Mouse (Mus musculus) A20 (cell line): ENCODE results near the gene Sae1.

Experiments used
- DNase-seq: peaks from one replicate; pipeline ENCODE4 v3.0.0-alpha.2; 2011; ENCODE audit warnings: low read depth, low spot score

Gene Sae1

DNA sequence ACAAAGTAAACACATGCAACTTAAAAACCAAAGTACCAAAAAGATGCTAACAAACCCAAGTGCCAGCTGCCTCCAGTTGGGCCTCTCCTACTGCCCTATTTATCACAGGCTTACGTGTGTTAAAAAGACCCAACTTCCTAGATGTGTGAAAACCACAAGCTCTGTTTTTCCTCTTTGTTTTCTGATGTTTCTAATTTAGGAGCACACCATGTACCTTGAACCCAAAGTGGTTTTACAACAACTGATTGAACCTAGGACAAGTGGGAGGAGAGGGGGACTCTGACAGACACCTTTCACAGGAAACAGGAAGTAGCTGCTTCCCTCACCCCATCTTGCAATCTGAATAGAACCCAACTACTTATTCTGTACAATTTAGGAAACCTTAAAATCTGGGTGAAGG lies 23.3 kb downstream of the Sae1 start:
- DNase-seq = peak; percentile 29

DNA sequence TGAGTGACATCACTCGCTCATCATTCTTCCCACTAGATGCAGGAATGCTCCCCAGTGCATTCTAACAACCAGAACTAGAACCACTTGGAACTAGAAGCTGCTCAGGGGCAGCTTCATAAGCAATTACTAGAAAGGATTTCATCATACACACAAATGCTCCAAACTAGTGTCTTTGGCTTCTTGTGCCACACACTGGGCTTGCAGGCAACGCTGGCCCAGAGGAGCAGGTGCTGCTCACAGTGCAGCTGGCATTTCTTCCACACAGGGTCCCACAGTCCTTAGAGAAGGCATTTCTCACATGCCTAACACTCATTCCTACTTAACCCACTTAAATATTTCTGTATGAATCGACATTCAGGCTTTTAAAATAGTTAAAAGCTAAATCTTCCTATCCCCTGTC lies 30.0 kb downstream of the Sae1 start:
- DNase-seq = no peak

DNA sequence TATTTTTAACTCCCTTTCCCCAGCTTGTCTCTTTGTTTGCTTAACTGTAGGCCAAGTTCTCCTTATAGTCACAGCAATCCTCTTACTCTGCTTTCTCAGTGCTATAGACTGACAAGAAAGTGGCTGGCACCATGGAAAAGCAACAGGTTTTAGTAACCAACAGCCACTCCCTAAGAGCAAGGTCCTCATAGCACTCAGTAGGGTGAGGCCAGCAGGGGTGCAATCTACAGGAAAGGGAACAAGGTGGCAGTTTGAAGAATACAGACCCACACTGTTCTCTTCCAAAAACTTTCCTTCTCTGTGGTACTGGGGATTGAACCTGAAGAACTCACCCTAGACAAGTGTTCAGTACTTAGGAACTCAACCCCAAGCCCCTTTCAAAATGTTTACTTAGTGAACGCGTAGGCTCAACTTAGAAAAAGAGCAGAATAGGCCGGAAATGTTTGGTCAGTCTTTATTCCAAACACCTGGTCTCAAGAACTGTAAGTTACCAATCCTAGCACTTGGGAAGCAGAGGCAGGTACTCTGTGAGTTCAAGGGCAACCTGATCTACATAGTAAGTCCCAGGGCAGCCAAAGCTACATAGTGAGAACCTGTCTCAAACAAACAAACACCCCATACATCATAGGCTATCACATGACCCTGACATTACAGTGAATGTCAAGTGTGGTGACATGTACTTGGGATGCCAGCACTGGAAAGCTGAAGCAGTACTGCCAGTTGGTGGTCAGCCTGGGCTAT lies 31.6 kb downstream of the Sae1 start:
- DNase-seq = no peak

GRCm38 (mm10) chr7:16349999-16350398 lies 37.6 kb downstream of the Sae1 start:
- DNase-seq = no peak

DNA sequence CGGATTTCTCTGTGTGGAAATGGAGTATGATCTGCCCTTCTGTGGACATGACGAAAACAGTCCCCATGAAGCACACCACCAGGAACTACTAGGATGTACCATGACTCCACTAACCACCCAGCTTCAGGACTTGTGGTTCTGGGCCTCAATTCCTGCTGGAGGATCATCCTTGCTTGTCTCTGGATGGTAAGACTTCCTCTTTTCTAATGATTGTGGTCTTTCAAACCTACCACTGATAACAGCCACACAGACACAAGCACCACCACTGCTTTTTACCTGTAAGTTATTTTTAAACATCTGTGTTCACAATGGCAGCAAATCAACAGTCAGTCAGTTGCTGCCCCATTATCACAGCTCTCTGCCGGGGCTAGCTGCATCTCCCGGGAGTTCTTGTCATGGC lies 42.3 kb downstream of the Sae1 start:
- DNase-seq = no peak

DNA sequence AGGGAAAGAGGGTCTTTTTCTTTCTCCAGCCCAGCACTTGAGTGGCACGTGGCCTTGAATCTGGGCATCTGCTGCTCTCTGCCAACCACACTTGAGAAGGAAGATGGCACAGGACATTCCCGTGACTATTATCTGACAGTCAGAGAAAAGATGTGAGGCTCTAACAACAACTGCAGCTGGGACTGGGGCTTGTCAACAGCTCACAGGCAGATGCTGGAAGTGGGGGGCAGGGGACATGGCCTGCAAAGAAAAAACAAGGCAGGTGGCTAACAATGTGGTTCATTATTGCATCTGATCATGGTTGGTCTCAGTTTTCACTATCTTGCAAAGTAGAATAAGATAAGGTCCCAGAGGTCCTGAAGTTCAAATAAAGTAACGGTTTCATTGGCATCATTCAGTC lies 43.0 kb downstream of the Sae1 start:
- no peak for DNase-seq

- peak; percentile 31 for DNase-seq
Measured at GRCm38 (mm10) chr7:16337733-16338132, 49.9 kb downstream of the Sae1 start.

DNA sequence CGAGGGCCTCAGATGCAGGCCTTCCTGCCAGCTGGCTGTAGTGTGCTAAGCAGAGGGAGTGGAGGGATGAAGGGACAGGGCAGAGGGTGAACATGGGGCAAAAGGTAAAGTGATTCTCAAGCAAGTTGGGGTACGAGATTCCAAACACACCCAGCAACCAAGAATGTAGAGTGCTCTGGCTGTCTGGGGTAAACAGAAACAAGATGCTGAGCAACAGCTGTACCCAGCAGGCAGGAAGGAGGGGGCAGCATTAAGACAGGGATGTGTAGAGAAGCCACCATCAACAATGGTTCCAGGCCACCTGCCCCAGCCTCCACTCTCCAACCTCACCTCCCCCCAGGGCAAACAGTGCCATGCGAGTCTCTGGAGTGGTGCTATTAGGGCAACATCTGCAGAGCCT lies 58.5 kb downstream of the Sae1 start:
- DNase-seq = no peak

- no peak for DNase-seq
Measured at GRCm38 (mm10) chr7:16326607-16326971, 61.0 kb downstream of the Sae1 start.

GRCm38 (mm10) chr7:16325920-16326606 lies 61.5 kb downstream of the Sae1 start:
- peak; percentile 77 for DNase-seq

GRCm38 (mm10) chr7:16324661-16325060 lies 62.9 kb downstream of the Sae1 start:
- DNase-seq = no peak

DNA sequence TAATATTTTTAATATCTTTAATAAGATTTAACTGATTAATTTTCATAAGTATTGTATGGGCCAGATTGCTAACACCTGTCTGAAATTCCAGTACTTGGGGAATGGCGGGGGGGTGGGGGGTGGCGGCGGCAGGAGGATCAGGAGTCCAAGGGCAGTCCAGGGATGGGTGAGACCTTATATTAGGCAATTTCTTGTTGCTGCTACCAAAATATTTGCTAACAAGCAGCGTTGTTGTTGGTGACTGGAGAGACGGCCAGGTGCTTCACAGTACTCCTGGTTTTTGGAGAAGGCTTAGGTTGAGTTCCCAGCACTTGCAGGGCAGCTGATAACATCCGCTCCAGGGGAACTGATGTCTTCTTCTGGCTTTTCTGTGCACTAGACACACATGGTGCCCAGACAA lies 67.1 kb downstream of the Sae1 start:
- no peak for DNase-seq

- DNase-seq = no peak
Measured at GRCm38 (mm10) chr7:16319216-16319615, 68.4 kb downstream of the Sae1 start.

DNA sequence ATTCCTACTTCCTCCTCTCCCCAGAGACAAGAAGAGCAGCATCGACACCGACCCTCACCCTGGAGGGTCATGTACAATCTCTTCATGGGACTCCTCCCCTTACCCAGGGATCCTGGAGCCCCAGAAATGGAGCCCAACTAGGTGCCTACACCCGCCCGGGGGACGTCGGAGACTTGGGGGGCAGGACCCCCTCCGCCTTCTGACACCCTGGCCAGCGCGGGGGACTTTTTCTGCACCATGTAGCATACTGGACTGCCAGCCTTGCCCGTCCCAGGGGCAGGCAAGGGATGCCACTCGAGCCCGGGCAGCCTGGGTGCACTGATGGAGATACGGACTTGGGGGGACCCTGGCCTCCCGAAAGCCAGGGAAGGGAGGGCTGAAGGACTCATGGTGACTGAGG lies 70.5 kb downstream of the Sae1 start:
- no peak for DNase-seq

GRCm38 (mm10) chr7:16315222-16315759 lies 72.3 kb downstream of the Sae1 start:
- DNase-seq = no peak

DNA sequence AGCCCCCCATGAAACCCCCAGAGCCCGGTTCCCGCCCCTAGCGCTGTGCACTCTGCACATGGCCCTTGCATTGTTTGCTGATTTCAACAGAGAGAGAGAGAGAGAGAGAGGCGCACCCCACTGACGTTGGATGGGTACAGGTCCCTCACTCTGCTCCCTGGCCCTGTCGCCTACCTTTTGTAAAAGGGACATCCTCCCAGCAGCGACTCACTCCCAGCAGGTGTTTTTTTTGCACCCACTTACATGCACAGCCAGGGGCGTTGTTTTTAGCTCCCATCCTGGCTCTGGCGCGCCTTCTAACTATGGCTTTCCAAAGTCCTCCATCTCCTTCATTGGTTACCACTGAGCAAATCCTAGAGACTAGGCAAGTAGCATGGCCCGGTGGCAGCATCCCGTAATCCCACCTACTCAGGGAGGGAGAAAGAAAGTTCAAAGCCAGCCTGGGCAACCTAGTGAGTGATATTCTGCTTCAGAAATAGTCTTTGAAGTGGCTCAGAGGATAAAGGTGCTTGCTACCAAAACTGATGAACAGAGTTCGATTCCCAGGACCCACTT lies 73.3 kb downstream of the Sae1 start:
- no peak for DNase-seq

- peak; percentile 81 for DNase-seq
Measured at GRCm38 (mm10) chr7:16313481-16314220, 74.0 kb downstream of the Sae1 start.

DNA sequence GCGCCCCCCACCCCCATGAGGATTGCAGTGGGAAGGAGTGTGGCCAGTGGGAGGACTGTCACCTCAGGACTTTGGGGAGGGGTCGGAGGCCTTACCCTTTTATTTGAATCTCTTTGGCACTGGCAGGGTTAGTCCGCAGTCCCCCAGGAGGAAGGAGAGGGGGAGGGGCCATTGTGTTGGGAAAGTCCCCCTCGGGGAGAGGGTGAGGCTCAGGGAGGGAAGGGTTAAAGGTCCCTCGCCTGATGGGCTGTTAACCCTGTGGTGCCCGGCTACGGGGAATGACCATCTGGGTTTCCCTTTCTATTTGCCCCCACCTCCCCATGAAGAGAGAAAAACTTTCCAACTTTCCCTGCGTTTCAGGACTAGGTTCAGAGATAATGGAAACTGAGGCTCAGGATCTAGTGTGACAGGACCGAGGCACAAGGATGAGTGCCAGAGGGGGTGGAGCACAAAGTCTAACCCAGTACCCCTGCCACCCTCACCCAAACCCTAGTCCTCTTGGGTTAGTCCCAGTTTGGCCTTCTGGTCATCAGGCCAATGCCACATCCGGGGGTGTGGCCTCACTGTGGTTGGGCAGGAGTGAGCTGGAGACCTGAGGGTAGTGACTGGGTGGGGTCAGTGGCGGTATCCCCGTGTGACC lies 74.8 kb downstream of the Sae1 start:
- DNase-seq = peak; percentile 79

DNA sequence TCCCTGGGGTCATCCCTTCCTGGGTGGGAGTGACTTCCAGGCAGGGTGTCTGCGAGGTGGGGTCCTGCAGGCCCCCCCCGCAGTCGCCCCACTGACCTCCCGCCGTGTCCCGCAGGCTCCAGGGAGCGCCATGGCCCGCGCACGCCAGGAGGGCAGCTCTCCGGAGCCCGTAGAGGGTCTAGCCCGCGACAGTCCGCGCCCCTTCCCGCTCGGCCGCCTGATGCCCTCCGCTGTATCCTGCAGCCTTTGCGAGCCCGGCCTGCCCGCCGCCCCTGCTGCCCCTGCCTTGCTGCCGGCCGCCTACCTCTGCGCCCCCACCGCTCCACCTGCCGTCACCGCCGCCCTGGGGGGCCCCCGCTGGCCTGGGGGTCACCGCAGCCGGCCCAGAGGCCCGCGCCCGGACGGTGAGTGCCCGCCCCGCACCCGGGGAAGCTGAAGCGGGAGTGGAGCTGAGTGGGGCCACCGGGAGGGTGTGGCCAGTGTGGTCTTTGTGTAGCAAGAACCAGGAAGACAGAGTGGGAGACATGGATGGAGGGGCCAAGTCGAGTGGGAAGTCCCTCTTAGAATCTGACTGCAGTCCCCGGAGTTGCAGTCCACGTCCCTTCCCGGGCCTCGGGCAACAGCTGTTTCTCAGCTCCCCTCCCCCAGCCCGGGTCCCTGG lies 75.5 kb downstream of the Sae1 start:
- no peak for DNase-seq

DNA sequence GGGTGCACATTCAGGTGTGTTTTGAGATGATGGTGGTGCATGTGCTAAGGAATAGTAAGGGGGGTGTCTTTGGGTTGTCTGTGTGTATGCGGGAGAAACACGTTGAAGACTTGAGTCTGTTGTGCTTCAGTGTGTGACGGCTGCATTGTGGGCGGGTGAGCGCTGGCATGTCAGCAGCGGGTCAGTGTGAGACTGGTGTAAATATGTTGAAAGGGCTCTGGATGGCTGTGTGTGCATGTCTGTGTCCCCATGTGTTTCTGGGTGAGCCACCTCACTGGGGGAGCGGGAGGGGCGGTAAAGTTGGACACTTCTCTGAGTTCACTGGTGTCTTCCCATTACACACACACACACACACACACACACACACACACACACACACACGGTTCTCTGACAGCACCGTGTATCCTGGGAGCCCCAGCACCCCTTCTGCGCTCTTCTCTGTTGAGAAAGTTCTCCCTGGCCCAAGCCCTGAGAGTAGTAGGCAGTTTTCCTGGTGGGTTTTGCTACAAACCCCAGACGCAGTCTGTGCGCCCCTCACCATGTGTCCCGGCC lies 76.1 kb downstream of the Sae1 start:
- peak; percentile 71 for DNase-seq
